7 mouse cellular contexts compared by ENCODE assay signal in genomic region chr8:95696661-95697060, GRCm38 (mm10). TPM values are rescaled to one million over a fixed set of nuclear protein-coding genes. Genes with fewer than 3 reads are reported as not detected.
DNase-seq lines count a peak whose midpoint lies in the region; ATAC-seq and TF ChIP-seq lines count a peak whose summit lies in the region.

No protein-coding gene starts in this region.

- no peak overlapping the region; the same call in 1 of the 2 replicates for H3K4me3 ChIP-seq in left cerebral cortex, adult 2 months
- H3K4me3 ChIP-seq in embryonic facial prominence, embryonic 10.5 days = peak overlapping the region; percentile 33; the same call in 1 of the 2 replicates
- H3K4me3 ChIP-seq in hindbrain, embryonic 12.5 days = no peak overlapping the region
- H3K4me3 ChIP-seq in neural tube, embryonic 13.5 days = no peak overlapping the region

- no peaks in the 10 kb centered on the region for H3K9me3 ChIP-seq in embryonic facial prominence, embryonic 10.5 days
- no peaks in the 10 kb centered on the region for H3K9me3 ChIP-seq in hindbrain, embryonic 12.5 days (replicated peaks)
- H3K9me3 ChIP-seq in neural tube, embryonic 13.5 days = no peaks in the 10 kb centered on the region

- 62% methylated on average over 8 of the region's 8 CpGs for WGBS in embryonic facial prominence, embryonic 10.5 days
- 44% methylated on average over 5 of the region's 8 CpGs for WGBS in hindbrain, embryonic 12.5 days
- 52% methylated on average over 6 of the region's 8 CpGs for WGBS in neural tube, embryonic 13.5 days

- peak overlapping the region; percentile 80 for H3K27ac ChIP-seq in left cerebral cortex, adult 2 months
- no peak overlapping the region for H3K27ac ChIP-seq in embryonic facial prominence, embryonic 10.5 days (replicated peaks)
- H3K27ac ChIP-seq in hindbrain, embryonic 12.5 days = no peak overlapping the region
- no peak overlapping the region for H3K27ac ChIP-seq in neural tube, embryonic 13.5 days (replicated peaks)

- peaks cover 78% of the 10 kb centered on the region for H3K27me3 ChIP-seq in embryonic facial prominence, embryonic 10.5 days (replicated peaks; ENCODE audit: low read depth, poor library complexity, severe bottlenecking)
- peaks cover 17% of the 10 kb centered on the region for H3K27me3 ChIP-seq in hindbrain, embryonic 12.5 days
- peaks cover 18% of the 10 kb centered on the region for H3K27me3 ChIP-seq in neural tube, embryonic 13.5 days

- ATAC-seq in hindbrain, embryonic 12.5 days (ENCODE audit: low FRiP score) = no peak
- no peak for ATAC-seq in neural tube, embryonic 13.5 days (ENCODE audit: low read depth)

- no peak for TF ChIP-seq CTCF in left cerebral cortex, adult 2 months (IDR thresholded peaks at IDR 0.05)

- intact Hi-C loops in left cerebral cortex, adult 2 months (cut with DNase I) = loop anchor here (1.0 to 5.0 kb wide), 4 partner anchors 90 to 349 kb away; no protein-coding TSS in a partner anchor
- intact Hi-C loops in left cerebral cortex, postnatal 14 days (cut with DNase I) = loop anchor here (2.0 to 10.0 kb wide), 3 partner anchors 96 to 349 kb away; partner anchors contain the start of gene Cfap20

- H3K4me1 ChIP-seq in embryonic facial prominence, embryonic 10.5 days = peaks cover 22% of the 10 kb centered on the region
- H3K4me1 ChIP-seq in hindbrain, embryonic 12.5 days = peaks cover 33% of the 10 kb centered on the region
- H3K4me1 ChIP-seq in neural tube, embryonic 13.5 days (replicated peaks) = peaks cover 54% of the 10 kb centered on the region

- DNase-seq in left cerebral cortex, adult 2 months (ENCODE audit: extremely low spot score in 1 of 2, low spot score in 2 of 2) = no peak
- DNase-seq in left cerebral cortex, postnatal 14 days (ENCODE audit: low spot score in 2 of 2) = no peak
- no peak for DNase-seq in embryonic facial prominence, embryonic 10.5 days (ENCODE audit: low spot score)
- DNase-seq in spleen, postnatal 14 days (ENCODE audit: low spot score in 2 of 2) = no peak
- no peak for DNase-seq in retina, embryonic 14.5 days (ENCODE audit: low spot score)

- no peaks in the 10 kb centered on the region for H3K36me3 ChIP-seq in embryonic facial prominence, embryonic 10.5 days (replicated peaks)
- no peaks in the 10 kb centered on the region for H3K36me3 ChIP-seq in hindbrain, embryonic 12.5 days
- H3K36me3 ChIP-seq in neural tube, embryonic 13.5 days = no peaks in the 10 kb centered on the region

- peak overlapping the region; percentile 36 for H3K4me2 ChIP-seq in hindbrain, embryonic 12.5 days (replicated peaks)
- H3K4me2 ChIP-seq in neural tube, embryonic 13.5 days = peak overlapping the region; percentile 37

- no peak overlapping the region for H3K9ac ChIP-seq in hindbrain, embryonic 12.5 days
- peak overlapping the region; percentile 17; the same call in 1 of the 2 replicates for H3K9ac ChIP-seq in neural tube, embryonic 13.5 days

RNA-seq across cellular contexts. Expression of gene Setd6, which starts 19.0 kb away (rescaled TPM):
- total RNA-seq in left cerebral cortex, adult 2 months (2021) = 10 to 100 TPM; 17.7 to 23.5 TPM
- total RNA-seq in left cerebral cortex, postnatal 14 days (2021) = 10 to 100 TPM; 15.8 to 17.4 TPM
- 19.9 and 21.0 TPM in 2 replicates for polyA plus RNA-seq in embryonic facial prominence, embryonic 10.5 days (2016; fragmentation: Nextera tagmentation; extraction: Ambion mirVana)
- polyA plus RNA-seq in hindbrain, embryonic 12.5 days (2016; fragmentation: Nextera tagmentation; extraction: Ambion mirVana) = 20.1 and 21.9 TPM in 2 replicates
- 20.1 and 24.3 TPM in 2 replicates for polyA plus RNA-seq in neural tube, embryonic 13.5 days (2015; fragmentation: Nextera tagmentation; extraction: Ambion mirVana)

RNA-seq across cellular contexts. Expression of gene Ndrg4, which starts 19.9 kb away (rescaled TPM):
- total RNA-seq in left cerebral cortex, adult 2 months (2021) = 1,000 to 10,000 TPM; 1,675 to 1,813 TPM
- 1,000 to 10,000 TPM; 1,641 to 1,725 TPM for total RNA-seq in left cerebral cortex, postnatal 14 days (2021)
- 18.5 and 20.6 TPM in 2 replicates for polyA plus RNA-seq in embryonic facial prominence, embryonic 10.5 days (2016; fragmentation: Nextera tagmentation; extraction: Ambion mirVana)
- polyA plus RNA-seq in hindbrain, embryonic 12.5 days (2016; fragmentation: Nextera tagmentation; extraction: Ambion mirVana) = 97.1 and 99.0 TPM in 2 replicates
- polyA plus RNA-seq in neural tube, embryonic 13.5 days (2015; fragmentation: Nextera tagmentation; extraction: Ambion mirVana) = 244 and 275 TPM in 2 replicates
